Mouse (Mus musculus): ENCODE results near the gene Napa. TPM values are rescaled to one million over a fixed set of nuclear protein-coding genes. Genes with fewer than 3 reads are reported as not detected.

Napa gene
- polyA plus RNA-seq, 1 experiment from 2014 or later, result 196 TPM

DNA sequence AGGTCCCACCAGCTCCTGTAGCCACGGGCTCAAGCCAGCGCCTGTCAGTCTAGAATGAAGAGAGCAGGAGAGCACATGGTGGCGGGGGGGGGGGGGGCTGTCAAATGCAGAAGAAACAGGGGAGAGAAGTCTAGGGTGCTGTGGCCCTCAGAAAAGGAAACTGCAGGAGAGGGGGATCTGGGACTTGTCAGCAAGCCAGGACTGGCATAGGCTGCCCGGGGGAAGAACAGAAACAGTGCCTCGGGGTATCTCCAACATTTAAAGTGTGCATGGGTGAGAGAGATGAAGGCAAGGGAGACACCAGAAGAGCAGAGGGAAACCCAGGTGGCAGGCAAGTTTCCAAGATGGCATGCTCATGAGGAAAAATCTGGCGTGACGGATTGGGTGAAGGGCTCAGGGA, 63.8 kb downstream of the Napa start:
- Histone ChIP-seq H3K36me3 (no peaks in the 10 kb centered on the region), H3K9me3 (no peaks in the 10 kb centered on the region), H3K27me3 (peaks cover 46% of the 10 kb centered on the region), H3K4me3 (no peak overlapping the region), H3K4me1 (0 out of 2 replicates have a peak, but pooled peaks cover 6% of the 10 kb centered on the region), H3K27ac (replicated peaks) (no peak overlapping the region), H3K4me2 (replicated peaks) (no peak overlapping the region), H3K9ac (replicated peaks) (no peak overlapping the region)
- no peak for ATAC-seq (ENCODE audit: low FRiP score, low read depth)
- WGBS, result 92% methylated on average over 6 of the region's 7 CpGs

Other genes starting within 250 kb of the Napa start
- gene Crx, start 218.5 kb upstream of the Napa start, polyA plus RNA-seq (2016; fragmentation: Nextera tagmentation; extraction: Ambion mirVana), result 0.58 and 0.94 TPM in 2 replicates
- 0.51 and 0.73 TPM in 2 replicates for gene Crxos, start 215.8 kb upstream of the Napa start, polyA plus RNA-seq (2016; fragmentation: Nextera tagmentation; extraction: Ambion mirVana)
- gene Selenow, start 176.1 kb upstream of the Napa start, polyA plus RNA-seq (2016; fragmentation: Nextera tagmentation; extraction: Ambion mirVana), result 1,059 and 1,095 TPM in 2 replicates
- gene Nop53, start 152.4 kb upstream of the Napa start, polyA plus RNA-seq (2016; fragmentation: Nextera tagmentation; extraction: Ambion mirVana), result 162 and 183 TPM in 2 replicates
- gene Ehd2, start 130.9 kb upstream of the Napa start, polyA plus RNA-seq (2016; fragmentation: Nextera tagmentation; extraction: Ambion mirVana), result 7.0 and 8.5 TPM in 2 replicates
- 10.0 and 10.3 TPM in 2 replicates for gene Bicra, start 50.5 kb upstream of the Napa start, polyA plus RNA-seq (2016; fragmentation: Nextera tagmentation; extraction: Ambion mirVana)
- not detected in 2 replicates for gene Zfp541, start 36.6 kb upstream of the Napa start, polyA plus RNA-seq (2016; fragmentation: Nextera tagmentation; extraction: Ambion mirVana)
- 31.5 and 32.3 TPM in 2 replicates for gene Kptn, start 21.4 kb downstream of the Napa start, polyA plus RNA-seq (2016; fragmentation: Nextera tagmentation; extraction: Ambion mirVana)
- gene Slc8a2, start 31.4 kb downstream of the Napa start, polyA plus RNA-seq (2016; fragmentation: Nextera tagmentation; extraction: Ambion mirVana), result 0.48 and 0.55 TPM in 2 replicates
- 123 and 128 TPM in 2 replicates for gene Meis3, start 76.6 kb downstream of the Napa start, polyA plus RNA-seq (2016; fragmentation: Nextera tagmentation; extraction: Ambion mirVana)
- 18.9 and 19.0 TPM in 2 replicates for gene Dhx34, start 123.6 kb downstream of the Napa start, polyA plus RNA-seq (2016; fragmentation: Nextera tagmentation; extraction: Ambion mirVana)
- gene C5ar2, start 145.7 kb downstream of the Napa start, polyA plus RNA-seq (2016; fragmentation: Nextera tagmentation; extraction: Ambion mirVana), result 0.11 TPM in 1 of 2 replicates, not detected in the other
- 1.3 and 1.5 TPM in 2 replicates for gene C5ar1, start 161.1 kb downstream of the Napa start, polyA plus RNA-seq (2016; fragmentation: Nextera tagmentation; extraction: Ambion mirVana)
- 20.5 and 20.6 TPM in 2 replicates for gene Inafm1, start 175.2 kb downstream of the Napa start, polyA plus RNA-seq (2016; fragmentation: Nextera tagmentation; extraction: Ambion mirVana)
- gene Ccdc9, start 188.3 kb downstream of the Napa start, polyA plus RNA-seq (2016; fragmentation: Nextera tagmentation; extraction: Ambion mirVana), result 43.2 and 48.8 TPM in 2 replicates
- gene Bbc3, start 209.9 kb downstream of the Napa start, polyA plus RNA-seq (2016; fragmentation: Nextera tagmentation; extraction: Ambion mirVana), result 17.3 and 18.9 TPM in 2 replicates